Mouse (Mus musculus): ENCODE data around the gene Nav1. TPM values are rescaled to one million over a fixed set of nuclear protein-coding genes. Genes with fewer than 3 reads are reported as not detected.

Gene Nav1
- polyA plus RNA-seq, 1 experiment from 2014 or later = 13.3 TPM

GRCm38 (mm10) chr1:135550886-135551285 lies 56.2 kb downstream of the Nav1 start:
- peaks cover 52% of the 10 kb centered on the region for H3K4me1 ChIP-seq (ENCODE audit: control insufficient read depth, insufficient read depth, low read length)
- H3K9ac ChIP-seq (ENCODE audit: low read length) = no peak overlapping the region
- H3K4me2 ChIP-seq = no peak overlapping the region
- H3K4me3 ChIP-seq (ENCODE audit: low read depth, low read length) = no peak overlapping the region
- no peaks in the 10 kb centered on the region for H3K9me3 ChIP-seq (ENCODE audit: control insufficient read depth, low read length)
- 44% methylated on average over 3 of the region's 3 CpGs for WGBS
- no peaks in the 10 kb centered on the region for H3K27me3 ChIP-seq (ENCODE audit: control insufficient read depth, insufficient read depth, low read length)
- DNase-seq (ENCODE audit: low spot score, missing footprints) (no peak), ATAC-seq (ENCODE audit: low FRiP score) (0 out of 2 replicates have a peak, but pooled peaks have one; percentile 15)
- H3K36me3 ChIP-seq (ENCODE audit: control insufficient read depth, insufficient read depth, low read length) = no peaks in the 10 kb centered on the region
- no peak overlapping the region for H3K27ac ChIP-seq (ENCODE audit: low read depth, low read length)

DNA sequence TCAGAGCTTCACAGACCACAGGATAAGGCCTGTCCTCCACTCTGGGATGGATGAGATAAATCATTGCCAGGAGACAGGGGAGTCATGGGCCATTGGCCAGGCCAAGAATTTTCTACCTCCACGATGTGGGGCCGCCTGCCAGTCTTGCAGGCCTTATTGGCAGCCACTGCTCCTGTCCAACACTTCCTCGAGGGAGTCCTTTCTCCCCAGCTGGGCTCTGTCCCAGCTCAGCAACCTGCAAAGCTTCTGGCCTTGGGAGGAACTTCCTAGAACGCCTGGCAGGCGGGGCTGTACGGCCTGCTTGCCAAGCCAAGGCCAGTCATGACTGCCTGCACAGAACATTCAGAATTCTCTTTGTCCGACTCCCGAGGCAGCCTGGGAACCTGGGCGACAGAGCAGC lies 58.3 kb downstream of the Nav1 start:
- ATAC-seq (ENCODE audit: low FRiP score) = no peak
- no peak for DNase-seq (ENCODE audit: low spot score, missing footprints)
- no peak overlapping the region for H3K4me3 ChIP-seq (ENCODE audit: low read depth, low read length)
- H3K4me2 ChIP-seq = no peak overlapping the region
- no peak overlapping the region for H3K27ac ChIP-seq (ENCODE audit: low read depth, low read length)
- H3K36me3 ChIP-seq (ENCODE audit: control insufficient read depth, insufficient read depth, low read length) = no peaks in the 10 kb centered on the region
- peaks cover 37% of the 10 kb centered on the region for H3K4me1 ChIP-seq (ENCODE audit: control insufficient read depth, insufficient read depth, low read length)
- WGBS = 77% methylated on average over 9 of the region's 9 CpGs
- H3K9me3 ChIP-seq (ENCODE audit: control insufficient read depth, low read length) = no peaks in the 10 kb centered on the region
- no peaks in the 10 kb centered on the region for H3K27me3 ChIP-seq (ENCODE audit: control insufficient read depth, insufficient read depth, low read length)
- H3K9ac ChIP-seq (ENCODE audit: low read length) = no peak overlapping the region

- H3K9me3 ChIP-seq (ENCODE audit: control insufficient read depth, low read length) = no peaks in the 10 kb centered on the region
- H3K36me3 ChIP-seq (ENCODE audit: control insufficient read depth, insufficient read depth, low read length) = no peaks in the 10 kb centered on the region
- ATAC-seq (ENCODE audit: low FRiP score) (0 out of 2 replicates have a peak, but pooled peaks have one; percentile 30), DNase-seq (ENCODE audit: low spot score, missing footprints) (no peak)
- H3K27ac ChIP-seq (ENCODE audit: low read depth, low read length) = no peak overlapping the region
- WGBS = 61% methylated on average over 5 of the region's 5 CpGs
- no peak overlapping the region for H3K4me2 ChIP-seq
- H3K9ac ChIP-seq (ENCODE audit: low read length) = no peak overlapping the region
- no peak overlapping the region for H3K4me3 ChIP-seq (ENCODE audit: low read depth, low read length)
- H3K4me1 ChIP-seq (ENCODE audit: control insufficient read depth, insufficient read depth, low read length) = peaks cover 27% of the 10 kb centered on the region
- no peaks in the 10 kb centered on the region for H3K27me3 ChIP-seq (ENCODE audit: control insufficient read depth, insufficient read depth, low read length)
Measured at GRCm38 (mm10) chr1:135546099-135546498, 61.0 kb downstream of the Nav1 start.

- Histone ChIP-seq H3K4me1 (ENCODE audit: control insufficient read depth, insufficient read depth, low read length) (peaks cover 15% of the 10 kb centered on the region), H3K36me3 (ENCODE audit: control insufficient read depth, insufficient read depth, low read length) (no peaks in the 10 kb centered on the region), H3K27ac (ENCODE audit: low read depth, low read length) (no peak overlapping the region), H3K9ac (ENCODE audit: low read length) (no peak overlapping the region), H3K4me3 (ENCODE audit: low read depth, low read length) (no peak overlapping the region), H3K27me3 (ENCODE audit: control insufficient read depth, insufficient read depth, low read length) (no peaks in the 10 kb centered on the region), H3K9me3 (ENCODE audit: control insufficient read depth, low read length) (no peaks in the 10 kb centered on the region), H3K4me2 (no peak overlapping the region)
- ATAC-seq (ENCODE audit: low FRiP score) = peak; percentile 52; the same call in 1 of the 2 replicates
- 39% methylated on average over 16 of the region's 16 CpGs for WGBS
- DNase-seq (ENCODE audit: low spot score, missing footprints) = peak; percentile 97
Measured at GRCm38 (mm10) chr1:135544504-135545146, 62.5 kb downstream of the Nav1 start.

DNA sequence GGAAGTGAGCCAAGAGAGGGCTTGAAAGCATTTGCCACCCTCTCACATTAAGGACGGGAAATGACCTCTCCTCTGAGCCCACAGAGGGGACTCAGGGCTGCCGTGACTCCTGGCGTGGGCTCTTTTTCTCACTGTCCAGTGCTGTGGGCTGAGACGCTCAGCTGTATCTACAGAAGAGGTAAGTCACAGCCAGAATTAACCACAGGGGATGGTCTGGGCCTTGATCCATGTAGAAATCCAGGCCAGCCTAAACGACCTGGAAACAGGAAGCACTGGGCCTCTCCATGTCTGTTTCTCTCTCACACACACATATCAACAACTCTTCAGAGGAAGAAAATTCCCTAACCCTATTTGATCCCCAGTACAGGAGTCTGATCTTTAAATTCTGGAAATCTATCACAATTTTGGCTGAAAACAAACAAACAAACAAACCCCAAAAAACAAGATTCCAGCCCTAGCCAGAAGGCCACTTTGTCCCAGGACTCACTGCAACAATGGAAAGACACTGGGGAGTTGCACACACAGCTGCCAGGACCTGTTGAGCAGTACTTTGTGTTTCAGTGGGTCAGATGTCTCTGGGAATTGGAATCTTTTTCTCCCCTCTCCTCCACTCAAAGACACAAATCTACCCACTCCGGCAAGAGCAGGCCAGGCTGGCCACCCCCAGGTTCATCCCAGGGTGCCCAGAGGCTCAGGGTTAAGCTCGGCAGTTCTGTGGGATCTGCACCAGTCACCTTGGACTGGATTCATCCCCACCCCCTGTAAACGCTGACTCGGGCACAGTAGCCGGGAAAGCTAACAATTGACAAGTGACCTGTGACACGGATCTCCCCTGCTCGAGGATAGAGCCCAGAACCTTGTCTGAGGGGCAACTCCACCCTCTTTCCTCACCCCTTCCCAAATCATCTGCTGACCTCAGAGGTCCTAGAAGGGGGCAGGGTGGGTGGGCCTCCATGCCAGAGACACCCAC lies 64.0 kb downstream of the Nav1 start:
- Histone ChIP-seq H3K4me1 (ENCODE audit: control insufficient read depth, insufficient read depth, low read length) (peaks cover 8% of the 10 kb centered on the region), H3K9ac (ENCODE audit: low read length) (no peak overlapping the region), H3K9me3 (ENCODE audit: control insufficient read depth, low read length) (no peaks in the 10 kb centered on the region), H3K4me2 (no peak overlapping the region), H3K27ac (ENCODE audit: low read depth, low read length) (no peak overlapping the region), H3K36me3 (ENCODE audit: control insufficient read depth, insufficient read depth, low read length) (no peaks in the 10 kb centered on the region), H3K27me3 (ENCODE audit: control insufficient read depth, insufficient read depth, low read length) (no peaks in the 10 kb centered on the region), H3K4me3 (ENCODE audit: low read depth, low read length) (no peak overlapping the region)
- ATAC-seq (ENCODE audit: low FRiP score) (no peak), DNase-seq (ENCODE audit: low spot score, missing footprints) (no peak)
- 47% methylated on average over 12 of the region's 12 CpGs for WGBS

DNA sequence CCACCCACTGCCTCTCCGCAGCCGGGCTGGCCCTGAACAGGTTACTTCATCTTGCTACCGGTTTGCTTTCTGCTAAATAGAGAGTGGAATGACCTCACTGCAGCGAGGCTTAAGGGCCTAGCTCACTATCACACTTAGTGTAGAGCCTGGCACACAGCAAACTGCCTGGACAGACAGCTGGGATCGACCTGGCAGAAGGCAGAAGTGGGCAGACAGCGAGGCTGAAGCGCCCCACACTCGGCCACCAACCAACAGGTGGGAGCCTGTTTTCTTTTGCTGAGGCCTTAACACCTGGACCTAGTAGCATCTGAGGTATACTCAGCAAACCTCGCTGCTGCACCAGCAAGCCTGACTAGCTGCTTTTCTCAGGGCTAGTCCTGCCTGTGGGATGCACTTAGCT lies 65.0 kb downstream of the Nav1 start:
- Histone ChIP-seq H3K9me3 (ENCODE audit: control insufficient read depth, low read length) (no peaks in the 10 kb centered on the region), H3K27me3 (ENCODE audit: control insufficient read depth, insufficient read depth, low read length) (no peaks in the 10 kb centered on the region), H3K27ac (ENCODE audit: low read depth, low read length) (no peak overlapping the region), H3K4me1 (ENCODE audit: control insufficient read depth, insufficient read depth, low read length) (peaks cover 6% of the 10 kb centered on the region; the same call in 1 of the 2 replicates), H3K36me3 (ENCODE audit: control insufficient read depth, insufficient read depth, low read length) (no peaks in the 10 kb centered on the region), H3K4me2 (no peak overlapping the region), H3K4me3 (ENCODE audit: low read depth, low read length) (no peak overlapping the region), H3K9ac (ENCODE audit: low read length) (no peak overlapping the region)
- 93% methylated on average over 9 of the region's 9 CpGs for WGBS
- DNase-seq (ENCODE audit: low spot score, missing footprints) = no peak
- ATAC-seq (ENCODE audit: low FRiP score) = no peak

DNA sequence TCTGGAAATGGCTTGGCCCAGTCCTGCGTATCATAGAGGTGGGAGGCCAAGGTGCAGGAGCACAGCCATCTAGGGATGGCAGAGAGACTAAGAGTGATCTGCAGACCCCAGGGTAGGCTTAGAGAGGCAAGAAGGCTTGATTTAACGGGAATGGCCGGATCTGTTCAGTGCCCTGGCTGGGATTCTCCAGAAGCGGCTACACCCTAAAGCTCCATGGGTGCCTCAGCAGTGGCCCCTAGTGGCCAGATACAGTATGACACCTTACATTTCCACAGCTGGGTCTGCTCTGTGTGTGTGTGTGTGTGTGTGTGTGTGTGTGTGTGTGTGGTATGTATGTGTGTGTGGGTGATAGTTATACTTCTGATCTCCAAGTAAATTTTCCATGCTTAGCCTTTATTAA lies 66.8 kb downstream of the Nav1 start:
- peak; percentile 61 for ATAC-seq (ENCODE audit: low FRiP score)
- peak; percentile 99 for DNase-seq (ENCODE audit: low spot score, missing footprints)
- no peaks in the 10 kb centered on the region for H3K27me3 ChIP-seq (ENCODE audit: control insufficient read depth, insufficient read depth, low read length)
- no peaks in the 10 kb centered on the region for H3K36me3 ChIP-seq (ENCODE audit: control insufficient read depth, insufficient read depth, low read length)
- H3K4me1 ChIP-seq (ENCODE audit: control insufficient read depth, insufficient read depth, low read length) = peaks cover 4% of the 10 kb centered on the region; the same call in 1 of the 2 replicates
- H3K9ac ChIP-seq (ENCODE audit: low read length) = no peak overlapping the region
- H3K9me3 ChIP-seq (ENCODE audit: control insufficient read depth, low read length) = no peaks in the 10 kb centered on the region
- no peak overlapping the region for H3K4me2 ChIP-seq
- H3K27ac ChIP-seq (ENCODE audit: low read depth, low read length) = no peak overlapping the region
- no peak overlapping the region for H3K4me3 ChIP-seq (ENCODE audit: low read depth, low read length)
- 21% methylated on average over 4 of the region's 4 CpGs for WGBS

DNA sequence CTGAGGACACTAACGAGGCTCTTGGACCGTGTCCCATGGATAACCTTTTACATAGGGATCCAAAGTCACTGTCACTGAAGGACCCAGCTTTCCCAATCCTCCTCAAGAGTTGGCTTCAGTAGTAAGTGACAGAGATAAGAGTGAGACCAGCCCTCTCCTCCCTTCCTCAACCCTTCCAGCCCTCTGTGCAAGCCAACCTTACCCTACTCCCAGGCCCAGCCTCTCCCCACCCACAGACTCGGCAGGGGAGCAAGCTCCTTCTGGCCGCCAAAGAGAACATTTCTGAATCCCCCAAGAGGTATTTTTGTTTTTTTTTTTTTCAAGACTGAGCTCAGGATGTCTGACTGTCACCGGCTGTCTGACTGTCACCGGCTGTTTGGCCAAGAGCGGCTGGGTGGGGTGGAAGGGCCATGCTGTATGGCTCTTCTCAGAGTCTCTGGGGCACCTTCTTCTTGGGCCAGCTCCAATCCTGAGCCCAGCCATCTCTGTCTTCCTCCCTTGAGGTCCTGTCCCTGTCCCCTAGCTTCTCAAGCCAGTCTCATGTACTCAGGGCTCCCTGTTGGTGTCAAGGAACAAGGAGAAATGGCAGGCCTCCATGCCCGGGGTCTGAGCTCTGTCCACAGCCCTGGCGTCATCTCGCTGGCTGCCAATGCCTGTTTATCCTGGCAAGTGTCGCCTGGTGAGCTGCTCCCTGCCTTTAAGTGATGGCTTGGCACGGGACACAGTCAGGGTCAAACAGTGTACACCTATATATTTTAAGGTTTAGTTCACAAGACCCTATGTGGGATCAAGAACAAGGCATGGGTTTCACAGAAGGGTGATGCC lies 68.4 kb downstream of the Nav1 start:
- no peak overlapping the region for H3K9ac ChIP-seq (ENCODE audit: low read length)
- no peak overlapping the region for H3K4me2 ChIP-seq
- H3K36me3 ChIP-seq (ENCODE audit: control insufficient read depth, insufficient read depth, low read length) = no peaks in the 10 kb centered on the region
- no peak overlapping the region for H3K27ac ChIP-seq (ENCODE audit: low read depth, low read length)
- H3K9me3 ChIP-seq (ENCODE audit: control insufficient read depth, low read length) = no peaks in the 10 kb centered on the region
- no peaks in the 10 kb centered on the region for H3K27me3 ChIP-seq (ENCODE audit: control insufficient read depth, insufficient read depth, low read length)
- WGBS = 80% methylated on average over 12 of the region's 12 CpGs
- H3K4me1 ChIP-seq (ENCODE audit: control insufficient read depth, insufficient read depth, low read length) = peaks cover 3% of the 10 kb centered on the region; the same call in 1 of the 2 replicates
- H3K4me3 ChIP-seq (ENCODE audit: low read depth, low read length) = no peak overlapping the region
- DNase-seq (ENCODE audit: low spot score, missing footprints) = no peak
- ATAC-seq (ENCODE audit: low FRiP score) = no peak

Measured in midbrain, embryonic 11.5 days (tissue).